Mouse (Mus musculus) lung, postnatal 0 days (tissue): Measurements from ENCODE around the gene Dlgap1.

ENCODE experiments used
- CTCF ChIP-seq: IDR thresholded peaks from 2 replicates; pipeline ENCODE4 v1.5.1; 2016; ENCODE audit warnings: antibody characterized with exemption, mild to moderate bottlenecking
- EP300 ChIP-seq: IDR thresholded peaks from 2 replicates; pipeline ENCODE4 v1.6.1; 2016; ENCODE audit warnings: antibody characterized with exemption, mild to moderate bottlenecking, control low read depth

- TF ChIP-seq CTCF (no peak), EP300 (no peak)
These were observed 744.6 kb downstream of the Dlgap1 start for GRCm38 (mm10) chr17:70713470-70713869.
